Mouse (Mus musculus): ENCODE results near the gene Dip2b.

The Dip2b gene

DNA sequence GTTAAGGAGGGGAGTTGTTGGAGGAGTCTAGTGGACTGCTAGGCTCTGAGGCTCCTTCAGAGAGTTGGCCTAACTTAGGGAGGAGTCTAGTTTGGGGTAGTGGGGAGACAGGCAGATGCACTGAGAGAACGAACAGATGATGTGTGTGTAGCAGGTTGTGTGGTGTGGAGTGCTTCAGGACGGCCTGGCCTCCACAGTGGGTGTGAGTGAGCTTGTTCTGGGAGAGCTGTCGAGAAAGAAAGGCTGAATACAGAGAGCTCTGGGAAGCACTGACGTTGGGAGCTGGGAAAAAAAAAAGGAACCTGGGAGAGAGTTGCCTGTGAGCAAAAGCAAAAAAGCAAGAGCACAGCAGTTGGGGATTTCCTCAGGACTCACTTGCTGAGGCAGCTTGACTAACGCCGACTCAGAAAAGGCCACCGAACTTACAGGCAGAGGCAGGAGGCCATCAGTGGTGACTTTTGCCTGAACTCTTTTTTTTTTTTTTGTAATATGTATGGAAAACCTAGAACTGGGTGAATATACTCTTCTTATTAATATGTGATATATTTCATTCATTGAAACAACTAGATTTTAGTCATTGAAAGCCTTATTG lies 11.1 kb downstream of the Dip2b start:
- DNase-seq (ENCODE audit: low read depth, low spot score), result no peak

- no peak for DNase-seq (ENCODE audit: low read depth, low spot score)
Measured at GRCm38 (mm10) chr15:100050940-100051339, 12.5 kb downstream of the Dip2b start.

DNA sequence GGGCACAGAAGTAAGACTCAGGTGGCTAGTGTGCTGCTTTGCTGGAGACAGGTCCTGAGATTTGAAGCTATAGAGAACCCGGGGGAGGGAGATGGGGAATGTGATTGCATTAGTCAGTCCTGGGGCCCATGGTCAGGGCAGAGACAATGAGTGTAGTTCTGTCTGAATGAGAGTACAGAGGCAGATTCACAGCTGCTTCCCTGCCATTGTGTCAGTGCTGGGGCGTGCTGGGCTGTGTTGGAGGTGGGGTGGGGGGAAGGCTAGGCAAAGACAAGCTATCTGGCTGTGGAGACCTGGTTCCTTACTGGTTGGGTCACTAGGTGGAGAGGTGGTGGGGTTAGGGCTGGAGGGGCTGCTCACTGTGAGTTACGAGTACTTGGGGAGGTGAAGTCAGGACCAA lies 14.3 kb downstream of the Dip2b start:
- DNase-seq (ENCODE audit: low read depth, low spot score), result no peak

DNA sequence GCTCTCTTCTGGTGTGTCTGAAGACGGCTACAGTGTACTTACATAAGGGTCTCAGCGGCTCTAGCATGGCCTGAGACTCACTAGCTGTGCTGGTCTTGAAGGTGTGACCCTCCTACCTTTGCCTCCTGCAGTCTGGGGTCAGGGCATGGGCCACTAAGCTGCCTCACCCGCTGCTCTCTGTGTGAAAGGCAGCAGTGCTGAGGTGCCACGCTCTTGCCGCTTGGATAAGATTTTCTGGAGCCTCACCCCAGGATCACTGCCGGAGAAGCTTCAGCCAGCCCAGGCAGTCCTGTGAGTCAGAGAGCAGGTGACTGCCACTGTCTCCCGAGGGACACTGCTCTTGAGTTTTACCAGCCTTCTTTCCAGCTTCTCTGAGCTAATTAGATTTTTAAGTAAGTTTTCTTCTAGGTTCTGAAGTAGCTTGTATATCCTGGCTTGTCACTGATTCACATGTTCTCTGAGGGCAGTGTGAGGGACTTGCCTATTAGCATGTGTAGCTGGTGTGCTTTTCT lies 18.0 kb downstream of the Dip2b start:
- DNase-seq (ENCODE audit: low read depth, low spot score), result no peak

DNA sequence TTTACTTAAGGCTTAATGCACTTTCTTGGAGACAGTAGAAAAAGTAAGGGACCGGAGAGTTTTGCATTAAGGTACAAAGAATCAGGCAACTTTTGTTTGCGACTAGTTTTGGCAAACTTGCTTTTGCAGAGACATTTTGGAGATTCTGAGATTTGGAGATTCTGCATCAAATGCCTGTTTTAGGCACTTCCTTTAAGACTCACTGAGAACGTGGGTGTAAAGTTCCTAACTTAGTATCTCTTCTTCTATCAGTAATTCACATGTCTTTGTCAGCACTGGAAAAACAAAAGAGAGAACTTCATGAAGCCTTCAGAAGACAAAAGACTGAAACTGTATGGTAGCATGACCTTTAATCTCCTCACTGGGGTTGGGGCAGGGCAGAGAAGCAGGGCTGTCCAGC lies 19.2 kb downstream of the Dip2b start:
- DNase-seq (ENCODE audit: low read depth, low spot score), result peak; percentile 41

- DNase-seq (ENCODE audit: low read depth, low spot score), result peak; percentile 25
Measured at GRCm38 (mm10) chr15:100058143-100058542, 19.7 kb downstream of the Dip2b start.

DNA sequence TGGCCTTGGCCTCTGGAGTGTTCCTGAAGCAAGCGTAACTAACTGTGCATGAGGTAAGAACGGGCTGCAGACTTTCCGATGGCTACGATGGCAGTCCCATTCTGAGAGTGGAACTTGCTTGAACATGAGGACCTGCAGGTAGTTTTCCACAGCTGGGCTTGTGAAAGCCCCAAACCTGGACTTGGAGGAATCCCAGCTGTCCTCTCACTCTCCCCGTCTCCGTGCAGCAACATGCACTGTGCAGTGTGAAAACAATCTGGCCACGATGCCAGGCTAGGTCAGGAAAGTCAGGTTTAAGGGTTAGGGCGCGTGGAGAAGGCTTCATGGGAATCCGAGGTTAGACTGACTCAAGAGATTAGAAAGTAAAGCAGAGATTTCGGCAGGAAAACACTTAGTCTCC lies 20.4 kb downstream of the Dip2b start:
- no peak for DNase-seq (ENCODE audit: low read depth, low spot score)

- DNase-seq (ENCODE audit: low read depth, low spot score), result no peak
Measured at GRCm38 (mm10) chr15:100059626-100060311, 21.3 kb downstream of the Dip2b start.

DNA sequence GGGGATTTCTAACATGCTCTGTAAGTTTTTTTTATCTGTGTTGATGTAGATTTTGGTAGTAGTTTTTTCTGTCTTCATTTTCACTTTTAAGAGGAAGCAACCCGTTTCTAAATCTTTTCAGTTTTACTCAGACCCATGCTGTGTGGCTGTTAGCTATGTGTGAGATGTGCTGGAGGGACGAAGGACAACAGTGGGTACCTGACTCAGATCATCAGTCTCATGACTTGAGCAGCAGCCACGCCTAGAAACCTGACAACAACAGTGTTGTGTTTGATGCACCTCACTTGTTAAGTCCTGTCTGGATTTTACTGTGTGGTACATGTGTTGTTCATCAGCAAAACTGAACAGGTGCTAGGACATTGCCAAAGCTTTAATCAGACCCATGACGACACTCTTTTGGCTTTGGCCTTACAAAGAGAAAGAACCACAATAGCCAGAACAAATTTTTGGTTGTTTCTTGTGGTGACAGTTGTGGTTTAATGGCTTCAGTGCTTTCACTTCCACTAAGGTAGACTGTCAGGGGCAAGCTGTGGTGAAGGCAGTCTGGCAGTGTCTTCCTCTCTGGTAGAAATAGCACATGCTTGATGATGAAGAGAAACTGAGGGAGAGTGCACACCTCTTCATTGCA lies 22.2 kb downstream of the Dip2b start:
- DNase-seq (ENCODE audit: low read depth, low spot score), result peak; percentile 82

DNA sequence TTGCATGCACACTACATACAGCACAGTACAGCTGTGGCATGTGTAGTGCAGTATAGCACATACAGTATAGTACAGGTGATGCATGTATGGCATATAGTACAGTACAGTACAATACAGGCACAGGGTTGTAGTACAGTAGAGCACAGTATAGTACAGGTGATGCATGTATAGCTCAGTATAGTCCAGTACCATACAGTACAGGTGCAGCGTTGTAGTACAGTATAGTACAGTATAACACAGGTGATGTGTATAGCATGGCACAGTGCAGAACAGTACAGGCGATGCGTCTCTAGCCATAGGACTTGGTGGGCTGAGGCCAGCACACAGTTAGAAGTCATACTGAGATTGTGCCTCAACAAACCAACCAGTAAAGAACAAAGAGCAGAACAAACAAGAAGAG lies 22.9 kb downstream of the Dip2b start:
- DNase-seq (ENCODE audit: low read depth, low spot score), result no peak

- no peak for DNase-seq (ENCODE audit: low read depth, low spot score)
Measured at GRCm38 (mm10) chr15:100063229-100063773, 24.8 kb downstream of the Dip2b start.

DNA sequence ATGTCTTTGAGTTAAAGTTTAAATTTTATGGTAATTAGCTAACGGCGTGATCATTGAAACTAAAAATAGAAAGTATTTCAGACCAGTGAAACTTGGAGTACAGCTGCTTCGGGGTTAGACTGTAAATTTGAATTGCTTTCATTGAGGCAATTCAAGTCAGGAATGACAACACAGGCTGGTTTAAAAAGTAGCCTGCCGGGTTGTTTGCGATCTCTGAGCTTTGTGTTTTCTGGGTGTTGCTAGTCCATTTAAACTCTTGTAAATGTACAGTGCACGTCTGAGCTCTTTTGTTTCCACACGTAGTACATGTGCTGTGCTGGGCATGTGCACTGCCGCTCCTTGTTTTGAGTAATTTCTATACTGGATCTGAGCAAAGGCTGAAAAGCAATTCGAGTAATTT lies 28.2 kb downstream of the Dip2b start:
- DNase-seq (ENCODE audit: low read depth, low spot score), result no peak

GRCm38 (mm10) chr15:100069101-100069500 lies 30.6 kb downstream of the Dip2b start:
- DNase-seq (ENCODE audit: low read depth, low spot score), result no peak

DNA sequence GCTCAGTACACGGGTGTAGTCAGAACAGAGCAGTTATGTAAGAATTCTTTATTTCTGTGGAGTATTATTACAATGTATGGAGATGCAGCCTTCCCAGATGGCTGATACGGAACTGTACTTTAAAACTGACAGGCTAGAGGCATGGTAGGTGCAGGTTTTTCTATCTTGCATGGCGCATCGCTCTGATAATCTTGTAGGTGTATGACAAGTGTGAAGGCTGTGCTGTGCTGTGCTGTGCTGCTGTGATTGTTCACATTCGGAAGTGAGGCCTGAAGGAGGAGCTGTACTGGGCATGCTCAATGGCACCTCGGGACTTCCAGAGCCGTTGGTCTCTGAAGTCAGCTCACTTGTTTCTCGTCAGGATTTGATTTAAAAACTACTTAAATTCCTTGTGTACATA lies 31.6 kb downstream of the Dip2b start:
- DNase-seq (ENCODE audit: low read depth, low spot score), result no peak

GRCm38 (mm10) chr15:100071819-100072218 lies 33.4 kb downstream of the Dip2b start:
- no peak for DNase-seq (ENCODE audit: low read depth, low spot score)

GRCm38 (mm10) chr15:100073696-100074453 lies 35.4 kb downstream of the Dip2b start:
- DNase-seq (ENCODE audit: low read depth, low spot score), result no peak

DNA sequence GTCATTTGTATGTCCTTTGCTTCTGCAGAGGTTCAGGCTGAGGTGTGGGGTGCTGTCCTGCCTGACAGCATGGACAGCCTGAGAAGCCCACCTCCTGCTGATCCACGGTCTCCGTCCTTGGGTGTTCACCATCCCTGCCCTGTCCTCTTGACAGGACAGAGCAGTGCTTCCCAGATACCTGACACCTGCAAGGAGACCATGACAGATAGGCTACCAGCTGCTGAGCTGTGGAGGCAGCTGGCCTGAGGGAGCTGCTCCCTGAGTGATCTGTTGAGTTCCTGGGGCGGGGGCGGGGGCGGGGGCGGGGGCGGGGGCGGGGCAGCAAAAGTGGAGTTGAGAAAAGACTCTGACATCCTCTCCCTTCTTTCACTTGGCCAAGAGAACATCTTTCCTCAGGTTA lies 36.3 kb downstream of the Dip2b start:
- DNase-seq (ENCODE audit: low read depth, low spot score), result no peak

GRCm38 (mm10) chr15:100076362-100076761 lies 37.9 kb downstream of the Dip2b start:
- no peak for DNase-seq (ENCODE audit: low read depth, low spot score)

DNA sequence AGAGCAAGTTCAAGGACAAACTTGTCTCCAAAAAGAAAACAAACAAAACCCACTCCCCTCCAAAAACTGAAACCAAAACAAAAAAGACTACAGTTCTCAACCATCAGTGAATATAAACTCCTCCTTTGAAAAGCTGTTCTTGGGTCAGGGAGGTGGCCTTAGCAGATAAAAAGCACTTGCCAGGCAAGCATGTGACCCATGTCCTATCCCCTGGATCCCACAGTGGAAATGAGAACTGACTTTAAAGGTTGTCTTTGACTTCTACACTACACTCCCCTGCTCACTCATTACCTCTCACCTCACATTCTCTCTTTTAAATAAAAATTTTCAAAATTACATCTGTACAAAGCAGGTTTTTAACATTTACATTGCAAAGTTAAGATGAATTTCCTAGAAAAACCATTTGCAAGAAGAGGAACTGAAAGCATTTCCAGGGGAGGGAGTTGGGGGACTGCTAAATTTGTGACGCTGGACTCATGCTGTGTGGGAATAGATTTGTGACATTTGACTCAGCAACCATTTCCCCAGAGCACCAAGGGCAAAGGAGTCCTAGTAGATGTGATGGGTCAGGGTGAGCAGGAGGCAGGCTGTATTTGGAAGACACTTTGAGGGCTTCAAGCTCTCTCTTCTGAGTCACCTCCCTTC lies 42.5 kb downstream of the Dip2b start:
- no peak for DNase-seq (ENCODE audit: low read depth, low spot score)

- DNase-seq (ENCODE audit: low read depth, low spot score), result no peak
Measured at GRCm38 (mm10) chr15:100081478-100081998, 43.1 kb downstream of the Dip2b start.

- no peak for DNase-seq (ENCODE audit: low read depth, low spot score)
Measured at GRCm38 (mm10) chr15:100082052-100082451, 43.6 kb downstream of the Dip2b start.

All from CD4-positive helper T cell, adult 2 months (primary cell).